Mouse (Mus musculus) heart, postnatal 36 days (tissue): ENCODE data around the gene Tmem212. TPM values are rescaled to one million over a fixed set of nuclear protein-coding genes. Genes with fewer than 3 reads are reported as not detected.

Source experiments
- DNase-seq, 2 experiments: peaks; one replicate each; pipeline ENCODE4 v3.0.0; 2021 to 2022
- intact Hi-C: fragments of 180-260 bp; cut with DNase I; formaldehyde crosslinking; loops from one replicate; pipeline ENCODE4 v1.15.1; 2025
- total RNA-seq, 2 experiments: library from RNA; stranded (reverse); gene quantifications; 2 replicates each; pipeline ENCODE4 v1.2.3; 2021

The Tmem212 gene
- total RNA-seq, 2 experiments from 2014 or later, result not detected

DNA sequence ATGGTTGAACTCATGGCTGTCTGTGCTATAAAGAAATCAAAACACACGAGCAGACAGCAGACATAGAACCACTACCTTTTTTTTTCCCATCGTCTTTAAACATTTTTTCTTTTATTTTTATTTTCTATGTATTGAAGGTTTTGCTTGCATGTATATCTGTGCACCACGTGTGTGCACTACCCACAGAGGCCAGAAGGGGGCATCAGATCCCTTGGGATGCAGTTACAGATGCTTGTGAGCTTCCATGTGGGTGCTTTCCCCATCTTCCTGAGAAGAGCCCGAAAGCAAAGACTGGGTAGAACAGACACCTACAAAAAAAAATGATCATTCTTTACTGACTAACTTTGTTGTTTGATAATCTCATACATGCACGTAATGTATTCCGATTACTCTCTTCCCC, 5.7 kb upstream of the Tmem212 start:
- DNase-seq, result no peak
- intact Hi-C loops, result no loop called here

DNA sequence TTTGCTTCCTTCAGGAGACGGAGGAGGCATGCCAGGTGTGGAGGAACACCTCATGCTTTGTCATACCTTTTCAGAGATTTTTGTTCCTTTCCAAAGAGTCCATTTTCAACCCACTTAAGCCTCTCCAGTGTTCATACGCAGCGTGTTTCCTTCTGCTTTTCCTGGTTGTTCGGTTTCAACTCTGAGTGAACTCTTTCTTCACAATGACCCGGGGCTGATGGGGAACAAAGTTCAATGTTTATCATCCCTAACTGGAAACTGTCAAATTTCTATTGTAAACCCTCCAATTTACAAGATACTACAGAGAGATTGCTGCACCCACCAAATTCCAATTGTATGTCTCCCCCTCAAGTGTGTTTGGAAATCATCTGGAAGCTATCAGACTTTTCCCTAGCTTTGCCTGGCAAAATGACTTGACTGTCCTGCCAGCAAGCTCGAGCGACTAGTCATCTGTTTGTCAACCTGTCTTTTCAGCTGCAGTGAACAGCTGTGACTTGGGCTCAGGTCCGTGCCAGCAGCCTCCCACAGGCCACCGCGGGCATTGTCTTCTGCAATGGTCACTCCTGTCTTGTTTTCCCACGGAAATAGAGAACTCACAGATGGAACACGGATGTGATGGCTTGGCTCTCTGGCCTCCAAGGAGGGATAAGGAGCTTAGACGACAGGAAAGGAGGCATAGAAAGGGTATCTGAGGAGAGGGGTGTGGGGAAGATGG, 3.0 kb upstream of the Tmem212 start:
- intact Hi-C loops, result no loop called here
- peak; percentile 64 to 72 for DNase-seq

- DNase-seq, result no peak
- intact Hi-C loops, result no loop called here
Measured at GRCm38 (mm10) chr3:27898178-27898577, 2.0 kb upstream of the Tmem212 start.

DNA sequence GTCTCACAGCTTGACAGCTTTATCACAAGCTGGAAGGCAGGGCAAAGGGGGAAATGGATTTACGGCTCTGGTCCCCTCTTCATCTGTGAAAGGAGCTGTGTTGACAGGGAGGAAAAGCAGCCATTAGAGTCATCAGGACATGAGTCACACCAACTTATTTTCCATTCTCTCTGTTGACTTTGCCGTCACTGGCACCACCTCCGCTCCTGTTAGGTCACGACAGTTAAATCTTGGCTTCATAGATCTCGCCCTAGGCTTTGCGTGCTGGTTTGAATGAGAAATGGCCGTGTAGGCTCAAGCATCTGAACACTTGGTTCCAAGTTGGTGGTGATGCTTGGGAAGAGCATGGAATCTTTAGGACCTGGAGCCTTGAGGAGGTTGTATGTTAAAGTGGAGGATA, 9.6 kb downstream of the Tmem212 start:
- no peak for DNase-seq
- intact Hi-C loops, result no loop called here

- DNase-seq, result no peak
- intact Hi-C loops, result no loop called here
Measured at GRCm38 (mm10) chr3:27885585-27885984, 10.6 kb downstream of the Tmem212 start.

GRCm38 (mm10) chr3:27881897-27882835, 14.0 kb downstream of the Tmem212 start:
- no peak for DNase-seq

GRCm38 (mm10) chr3:27878854-27879610, 17.1 kb downstream of the Tmem212 start:
- no peak for DNase-seq
- intact Hi-C loops, result no loop called here

More at GRCm38 (mm10) chr3:27881897-27882835, 14.0 kb downstream of the Tmem212 start:
- intact Hi-C loops, result no loop called here

DNA sequence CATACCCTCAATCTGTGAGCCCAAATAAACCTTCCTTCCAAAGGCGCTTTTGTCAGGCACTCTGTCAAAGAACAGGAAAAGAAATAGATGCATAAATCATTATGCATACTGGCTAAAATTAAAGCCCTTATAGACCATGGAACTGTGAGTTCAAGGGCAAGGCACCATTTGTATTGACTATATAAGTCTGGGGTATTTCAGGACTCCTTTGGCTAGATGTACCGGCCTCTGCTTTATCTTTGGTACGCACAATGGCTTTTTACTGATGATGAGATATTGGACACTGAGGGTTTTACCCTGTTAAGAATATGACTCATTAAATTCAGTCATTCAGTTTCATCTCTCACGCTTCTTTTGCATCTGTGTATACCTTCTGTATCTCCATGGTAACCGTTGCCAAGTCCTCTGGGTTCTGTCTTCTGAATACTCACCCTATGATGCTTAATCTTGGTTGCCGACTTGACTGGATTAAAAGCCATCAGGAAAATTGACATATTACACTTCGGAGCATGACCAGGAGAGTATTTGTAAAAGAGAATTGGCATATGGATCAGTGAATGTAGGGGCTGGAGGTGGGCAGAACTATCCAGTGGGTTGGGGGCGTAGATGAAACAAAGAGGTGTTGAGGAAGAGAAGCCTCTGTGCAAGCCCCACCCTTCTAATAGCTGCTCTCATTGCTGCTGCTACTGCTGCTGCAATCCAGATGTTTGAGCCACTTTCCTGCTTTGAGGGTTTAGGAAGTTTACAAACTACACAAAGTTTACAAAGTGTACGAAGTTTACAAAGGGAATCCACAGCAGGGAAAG, 22.7 kb downstream of the Tmem212 start:
- intact Hi-C loops, result no loop called here
- DNase-seq, result no peak

DNA sequence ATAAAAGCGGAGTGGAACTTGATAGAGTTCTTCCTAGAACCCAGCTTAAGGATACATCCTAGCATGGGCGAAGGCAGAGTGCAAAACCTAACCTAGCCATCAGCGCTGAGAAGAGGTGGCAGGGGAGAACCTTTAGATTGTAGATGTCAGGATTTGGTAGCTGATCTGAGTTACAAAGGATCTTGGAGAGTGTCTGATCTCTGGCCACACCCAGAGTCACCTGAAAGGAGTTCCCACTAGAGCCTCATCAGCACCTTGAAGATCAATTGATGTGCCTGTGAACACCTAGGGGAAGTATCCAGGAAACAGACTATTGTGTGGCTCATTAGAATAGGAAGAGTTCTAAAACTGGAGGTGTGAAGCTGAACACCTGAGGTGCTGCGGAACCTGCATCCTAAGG, 23.7 kb downstream of the Tmem212 start:
- DNase-seq, result no peak
- intact Hi-C loops, result no loop called here

GRCm38 (mm10) chr3:27871891-27872290, 24.3 kb downstream of the Tmem212 start:
- no peak for DNase-seq
- intact Hi-C loops, result no loop called here

GRCm38 (mm10) chr3:27871371-27871770, 24.8 kb downstream of the Tmem212 start:
- DNase-seq, result no peak
- intact Hi-C loops, result no loop called here

DNA sequence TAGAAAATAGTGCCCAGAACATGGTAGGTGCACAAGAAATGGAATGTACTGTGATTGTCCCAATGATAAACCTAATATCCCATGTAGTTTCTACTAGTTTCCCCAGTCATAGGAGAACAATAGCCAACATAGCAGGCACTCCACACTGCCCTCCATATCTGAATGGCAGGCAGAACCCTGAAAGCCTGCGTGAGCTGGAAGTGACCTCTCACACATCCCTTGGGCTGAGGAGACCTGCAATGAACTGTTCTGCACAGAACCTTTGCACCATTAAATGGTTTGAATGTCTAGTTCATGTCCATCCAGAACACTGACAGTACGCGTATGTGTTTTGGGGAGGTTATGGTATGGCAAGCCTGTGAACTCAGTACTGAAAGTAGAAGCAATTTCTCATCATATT, 27.5 kb downstream of the Tmem212 start:
- no peak for DNase-seq
- intact Hi-C loops, result loop anchor here (10.0 kb wide), 1 partner anchor 294 kb away; no protein-coding TSS in a partner anchor

DNA sequence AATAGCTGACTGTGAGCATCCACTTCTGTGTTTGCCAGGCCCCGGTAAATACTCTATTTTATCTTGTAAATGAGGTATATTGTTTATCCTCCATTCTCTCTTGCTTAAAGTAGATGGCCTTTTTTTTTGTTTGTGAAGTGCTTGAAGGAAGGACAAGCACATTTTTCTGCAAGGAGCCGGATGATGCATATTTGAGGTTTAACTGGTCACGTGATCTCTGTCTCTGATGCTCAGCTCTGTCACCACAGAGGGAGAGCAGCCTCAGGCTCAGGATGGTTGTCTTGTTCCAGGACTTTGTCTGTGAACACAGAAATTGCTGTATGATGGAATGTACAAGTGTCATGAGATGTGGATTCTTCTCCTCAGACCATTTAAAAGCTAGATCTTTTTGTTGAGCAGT, 28.4 kb downstream of the Tmem212 start:
- intact Hi-C loops, result loop anchor here (10.0 kb wide), 1 partner anchor 293 kb away; no protein-coding TSS in a partner anchor
- DNase-seq, result no peak

DNA sequence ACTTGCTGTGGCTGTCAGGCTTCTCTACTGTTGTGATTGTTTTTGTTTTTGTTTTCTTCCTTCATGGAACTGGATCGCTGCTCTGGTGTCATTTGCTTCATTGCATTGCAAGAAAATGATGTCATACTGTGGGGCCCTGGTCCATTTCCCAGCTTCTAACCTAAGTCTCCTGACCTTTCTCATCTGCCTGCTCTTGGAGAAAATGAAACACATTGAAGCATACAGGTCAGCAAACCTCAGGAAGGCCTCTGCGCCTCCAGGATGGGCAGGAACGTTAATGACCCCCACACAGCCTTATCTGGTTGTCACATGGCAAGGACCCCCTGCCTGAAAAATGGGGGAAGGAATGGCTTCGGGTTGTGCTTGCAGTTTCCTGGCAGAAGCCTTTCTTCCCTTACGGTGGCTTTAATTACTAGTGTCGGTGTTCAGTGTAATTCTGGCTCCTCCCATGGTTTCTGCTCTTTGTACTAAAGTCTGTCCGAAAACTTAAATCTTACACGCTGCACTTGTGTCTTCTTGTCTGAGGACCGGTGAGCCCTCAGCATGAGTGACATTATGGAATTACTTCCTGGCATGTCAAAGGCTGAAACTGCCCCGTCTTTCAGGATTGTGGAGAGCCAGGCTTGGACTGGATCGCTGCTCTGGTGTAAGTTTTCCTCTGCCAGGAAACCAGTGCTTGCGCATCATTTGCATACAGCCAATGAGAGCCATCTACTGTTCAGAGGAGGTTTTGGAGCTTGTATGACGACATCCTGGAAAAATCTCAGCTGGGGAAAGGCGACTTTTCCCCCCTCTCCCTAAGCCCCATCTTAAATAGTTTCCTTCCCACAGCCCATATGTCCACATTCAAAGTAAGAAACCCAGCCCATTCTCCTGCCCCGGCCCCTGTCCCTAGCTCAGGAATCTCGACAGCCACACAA, 33.1 kb downstream of the Tmem212 start:
- peak; percentile 67 to 73 for DNase-seq
- intact Hi-C loops, result loop anchor here (2.0 to 10.0 kb wide), 4 partner anchors 136 to 401 kb away; partner anchors contain the start of gene Fndc3b

- intact Hi-C loops, result loop anchor here (2.0 to 10.0 kb wide), 4 partner anchors 77 to 399 kb away; partner anchors contain the start of gene Pld1
- DNase-seq, result peak; percentile 60 to 65
Measured at GRCm38 (mm10) chr3:27861601-27862000, 34.6 kb downstream of the Tmem212 start.

GRCm38 (mm10) chr3:27861086-27861485, 35.1 kb downstream of the Tmem212 start:
- intact Hi-C loops, result loop anchor here (2.0 to 10.0 kb wide), 4 partner anchors 78 to 399 kb away; partner anchors contain the start of gene Pld1
- no peak for DNase-seq

DNA sequence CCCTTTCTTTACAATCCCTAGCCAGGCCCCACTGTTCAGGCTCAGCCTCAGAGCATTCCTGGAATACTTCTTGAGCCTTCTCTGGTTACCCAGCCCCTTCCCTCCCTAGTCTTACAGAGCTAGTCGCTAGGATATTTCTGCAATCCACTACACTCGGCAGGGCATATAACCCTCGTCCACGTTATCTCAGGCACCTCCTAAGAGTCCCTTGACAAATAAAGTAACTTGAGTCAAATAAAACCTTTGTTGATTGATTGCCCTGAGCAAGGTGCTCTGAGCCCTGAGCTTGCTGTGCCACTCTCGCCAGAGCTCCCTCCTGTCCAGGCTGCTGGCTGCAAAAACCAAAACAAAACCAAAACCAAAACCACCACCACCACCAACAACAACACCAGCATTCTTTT, 37.0 kb downstream of the Tmem212 start:
- DNase-seq, result peak; percentile 31 to 41
- intact Hi-C loops, result no loop called here

GRCm38 (mm10) chr3:27858441-27859115, 37.6 kb downstream of the Tmem212 start:
- intact Hi-C loops, result no loop called here
- no peak for DNase-seq
